Mouse (Mus musculus): ENCODE data around the gene Tbc1d24. TPM values are rescaled to one million over a fixed set of nuclear protein-coding genes. Genes with fewer than 3 reads are reported as not detected.

Gene Tbc1d24
- 10.7 TPM for polyA plus RNA-seq (2014; fragmentation: Illumina TruSeq; extraction: RNeasy Lipid Tissue Mini Kit (QIAGEN cat#74804); ENCODE audit: low read depth, low replicate concordance)

GRCm38 (mm10) chr17:24205284-24205888 is at the start of gene Tbc1d24:
Gene Tbc1d24, minus strand, starts transcription at chr17:24205562.

DNA sequence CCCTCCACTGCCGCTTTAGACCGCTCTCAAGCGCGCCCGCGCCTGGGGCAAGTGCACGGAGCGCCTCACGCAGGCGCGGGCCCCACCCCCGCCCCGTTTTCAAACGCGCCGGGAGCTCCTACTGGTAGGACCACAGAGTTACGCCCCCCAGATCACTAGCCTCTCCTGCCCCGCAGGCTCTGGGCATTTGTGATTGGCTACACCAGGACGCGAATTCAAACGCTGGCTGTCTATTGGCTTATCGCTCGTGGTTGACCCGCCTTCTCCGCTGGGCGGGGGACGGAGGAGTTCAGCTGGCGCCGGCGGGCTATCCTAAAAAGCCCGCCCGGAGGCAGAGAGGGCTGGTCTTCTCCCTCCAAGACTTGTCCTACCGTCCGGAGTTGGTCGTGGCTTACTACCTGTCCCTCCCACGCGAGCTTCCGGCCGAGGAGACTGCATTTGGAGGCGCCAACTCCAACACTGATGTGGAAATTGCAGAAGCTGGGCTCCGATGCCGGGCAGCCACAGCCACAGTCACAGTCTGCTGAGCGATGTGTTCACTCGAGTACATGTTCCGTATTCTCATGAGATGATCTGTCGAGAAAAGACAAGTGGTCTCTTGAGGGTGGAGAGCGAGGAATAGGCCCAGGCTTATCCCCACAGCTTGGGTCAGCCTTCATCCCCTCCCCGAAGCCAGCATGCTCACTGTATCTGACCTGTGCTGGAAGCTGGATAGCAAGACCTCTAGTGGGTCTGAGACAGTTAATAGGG is 46.1 kb upstream of the Tbc1d24 start, which contains the start of gene Ccnf:
Gene Ccnf, minus strand, starts transcription at position 165 of the 750 bp plus-strand sequence.

DNA sequence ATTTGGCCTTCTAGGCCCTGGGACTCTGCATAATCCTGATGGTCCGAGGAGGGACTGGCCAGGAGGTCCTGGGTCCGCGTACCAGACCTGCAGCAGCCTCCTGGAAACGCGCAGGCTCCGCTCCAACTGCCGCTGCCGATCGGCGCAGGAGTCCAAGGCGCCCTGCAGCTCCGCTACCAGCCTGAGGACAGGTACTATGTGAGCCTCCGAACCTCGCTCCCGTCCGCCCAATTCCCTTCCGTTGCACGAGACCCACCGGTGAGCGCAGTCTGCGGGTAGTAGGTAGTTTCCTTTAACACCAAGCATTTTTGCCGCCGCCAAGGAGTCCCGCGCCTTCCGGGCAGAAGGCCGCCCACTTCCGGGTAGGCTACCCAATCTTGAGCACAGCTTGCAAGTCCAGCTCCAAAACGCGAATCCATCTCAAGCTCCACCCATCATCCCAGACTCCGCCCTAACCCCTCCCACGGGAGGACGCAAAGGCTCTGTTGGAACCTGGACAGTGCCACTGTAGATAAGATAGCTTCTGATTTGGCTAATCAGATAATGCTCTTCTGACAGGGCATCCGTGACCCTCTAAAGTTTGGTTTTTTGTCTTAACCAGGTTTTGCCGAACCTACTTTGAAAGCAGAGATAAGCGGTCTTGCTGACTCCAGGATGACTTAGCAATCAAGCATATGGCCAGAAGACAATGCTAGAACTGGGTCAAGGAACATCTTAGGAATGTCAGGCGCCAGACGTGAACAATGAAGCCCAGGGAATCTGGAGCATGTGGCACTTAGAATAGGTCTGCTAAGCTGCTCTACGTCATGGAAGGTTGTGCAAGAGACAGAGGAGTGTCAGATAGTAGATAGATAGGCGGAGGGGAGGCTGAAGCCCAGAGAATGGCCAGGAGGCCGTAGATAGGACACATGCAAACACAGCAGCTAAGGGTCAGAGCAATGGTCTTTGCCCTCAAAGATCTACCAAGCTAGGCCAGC is 15.4 kb upstream of the Tbc1d24 start, which contains the start of gene Tedc2:
Gene Tedc2, minus strand, starts transcription at position 417 of the 977 bp plus-strand sequence.

DNA sequence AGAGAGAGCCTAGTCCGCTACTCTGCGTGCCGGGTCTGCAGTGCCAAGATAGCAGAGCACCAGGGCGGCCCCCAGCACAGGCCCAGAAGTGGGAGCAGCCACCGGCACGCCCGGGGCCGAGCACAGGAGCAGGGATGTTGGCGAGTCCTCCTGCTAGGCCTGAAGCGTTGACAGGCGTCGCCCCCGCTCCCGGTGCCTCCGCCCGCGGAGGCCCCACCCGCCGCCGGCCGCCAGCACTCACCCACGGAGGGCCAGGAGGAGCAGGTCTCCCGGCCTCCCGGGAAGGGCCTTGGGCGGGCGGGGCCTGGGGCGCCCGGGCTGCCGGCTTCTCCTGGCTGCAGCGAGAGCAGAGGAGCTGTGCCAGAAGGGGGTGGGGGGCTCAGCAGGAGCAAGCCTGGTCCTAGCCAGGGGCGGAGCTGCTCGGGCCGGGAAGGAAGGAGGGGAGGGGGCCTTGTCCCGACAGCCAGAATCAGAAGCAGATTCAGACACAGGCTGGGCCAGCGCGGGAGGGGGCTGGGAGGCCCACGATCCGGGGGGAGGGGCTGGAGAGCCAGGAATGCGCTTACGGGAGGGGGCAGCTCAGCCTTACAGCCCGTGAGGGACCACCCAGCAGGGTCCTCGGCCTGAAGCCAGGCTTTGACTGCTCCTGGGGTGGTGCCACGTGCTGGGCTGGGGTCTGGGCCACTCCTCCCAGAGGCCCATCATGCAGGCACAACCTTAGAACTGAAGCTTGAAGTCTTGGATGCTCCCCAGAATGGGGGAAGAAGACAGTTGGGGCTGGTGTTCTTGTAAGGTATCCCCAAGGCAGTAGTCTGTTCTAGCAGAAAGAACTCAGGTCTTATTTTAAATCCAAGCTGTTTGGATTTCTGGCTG is 3.9 kb upstream of the Tbc1d24 start, which contains the start of gene Ntn3:
Gene Ntn3, minus strand, starts transcription at position 489 of the 873 bp plus-strand sequence.

GRCm38 (mm10) chr17:24169317-24170065 is 35.9 kb downstream of the Tbc1d24 start, which contains the start of gene Atp6v0c:
Gene Atp6v0c, minus strand, starts transcription at chr17:24169702.

DNA sequence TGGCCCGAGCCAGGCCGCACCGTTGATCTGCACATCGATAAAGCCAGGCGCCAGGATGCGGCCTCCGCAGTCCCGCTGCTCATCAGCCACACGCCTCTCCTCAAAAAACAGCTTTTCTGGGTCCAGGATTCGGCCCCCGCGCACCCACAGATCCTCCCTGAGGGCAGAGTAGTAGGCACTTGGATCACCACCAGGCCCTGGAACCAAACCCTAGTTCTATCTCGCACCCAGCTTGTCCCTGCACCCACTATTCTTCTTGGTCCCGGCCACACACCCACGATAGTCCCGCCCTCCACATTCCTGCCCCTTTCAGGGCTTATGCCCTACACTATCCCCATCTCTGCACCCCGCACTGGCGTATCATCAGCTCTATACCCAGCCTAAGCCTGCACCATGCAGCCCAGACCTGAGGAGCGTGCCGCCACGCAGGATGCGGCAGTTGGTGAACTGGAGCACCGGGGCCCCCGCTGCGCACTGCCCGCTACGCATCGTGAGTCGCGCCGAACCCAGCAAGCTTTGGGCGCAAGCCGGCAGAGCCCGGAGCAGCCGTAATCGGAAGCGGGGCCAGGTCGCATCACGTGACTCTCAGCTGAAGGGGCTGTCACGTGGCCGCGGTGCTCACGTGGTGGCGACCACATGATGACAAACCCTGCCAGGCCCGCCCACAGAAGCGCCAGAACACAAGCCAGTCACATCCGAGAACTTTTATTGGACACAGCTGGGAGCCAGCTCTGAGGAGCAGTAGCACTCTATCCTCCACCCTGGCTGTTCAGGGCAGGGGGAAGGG is 42.0 kb downstream of the Tbc1d24 start, which contains the start of gene Amdhd2:
Gene Amdhd2, minus strand, starts transcription at position 591 of the 787 bp plus-strand sequence.

DNA sequence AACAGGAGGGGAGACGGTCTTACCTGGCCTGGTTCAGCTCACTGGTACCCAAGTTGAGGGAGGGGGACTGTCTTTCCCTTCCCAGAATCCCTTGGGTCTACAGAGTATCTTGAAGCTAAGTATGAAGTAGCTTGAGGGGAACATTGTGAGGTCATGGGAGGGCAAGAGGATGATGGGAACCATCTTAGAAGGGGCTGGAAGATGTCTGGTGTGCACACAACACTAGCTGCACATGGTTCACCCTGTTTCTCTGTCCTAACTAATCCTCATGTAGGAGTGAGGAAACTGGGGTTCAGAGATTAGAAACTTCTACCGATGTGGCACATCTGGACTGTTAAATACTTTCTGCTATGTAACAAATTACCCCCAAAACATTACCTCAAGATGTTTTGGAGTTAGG is 54.5 kb downstream of the Tbc1d24 start, which contains the start of gene Pdpk1:
Gene Pdpk1, minus strand, starts transcription at position 101 of the 400 bp plus-strand sequence.

Other genes starting within 250 kb of the Tbc1d24 start
- not detected for gene Prss30, start 225.0 kb downstream of the Tbc1d24 start, polyA plus RNA-seq (2014; fragmentation: Illumina TruSeq; extraction: RNeasy Lipid Tissue Mini Kit (QIAGEN cat#74804); ENCODE audit: low read depth, low replicate concordance)
- gene Prss22, start 207.5 kb downstream of the Tbc1d24 start, polyA plus RNA-seq (2014; fragmentation: Illumina TruSeq; extraction: RNeasy Lipid Tissue Mini Kit (QIAGEN cat#74804); ENCODE audit: low read depth, low replicate concordance) = not detected
- not detected for gene Prss27, start 167.4 kb downstream of the Tbc1d24 start, polyA plus RNA-seq (2014; fragmentation: Illumina TruSeq; extraction: RNeasy Lipid Tissue Mini Kit (QIAGEN cat#74804); ENCODE audit: low read depth, low replicate concordance)
- 9.1 TPM for gene Kctd5, start 132.1 kb downstream of the Tbc1d24 start, polyA plus RNA-seq (2014; fragmentation: Illumina TruSeq; extraction: RNeasy Lipid Tissue Mini Kit (QIAGEN cat#74804); ENCODE audit: low read depth, low replicate concordance)
- 21.0 TPM for gene Pdpk1, start 54.6 kb downstream of the Tbc1d24 start, polyA plus RNA-seq (2014; fragmentation: Illumina TruSeq; extraction: RNeasy Lipid Tissue Mini Kit (QIAGEN cat#74804); ENCODE audit: low read depth, low replicate concordance)
- gene Amdhd2, start 41.8 kb downstream of the Tbc1d24 start, polyA plus RNA-seq (2014; fragmentation: Illumina TruSeq; extraction: RNeasy Lipid Tissue Mini Kit (QIAGEN cat#74804); ENCODE audit: low read depth, low replicate concordance) = 14.9 TPM
- 283 TPM for gene Atp6v0c, start 35.9 kb downstream of the Tbc1d24 start, polyA plus RNA-seq (2014; fragmentation: Illumina TruSeq; extraction: RNeasy Lipid Tissue Mini Kit (QIAGEN cat#74804); ENCODE audit: low read depth, low replicate concordance)
- gene Ntn3, start 4.0 kb upstream of the Tbc1d24 start, polyA plus RNA-seq (2014; fragmentation: Illumina TruSeq; extraction: RNeasy Lipid Tissue Mini Kit (QIAGEN cat#74804); ENCODE audit: low read depth, low replicate concordance) = 1.2 TPM
- 2.4 TPM for gene Tedc2, start 15.3 kb upstream of the Tbc1d24 start, polyA plus RNA-seq (2014; fragmentation: Illumina TruSeq; extraction: RNeasy Lipid Tissue Mini Kit (QIAGEN cat#74804); ENCODE audit: low read depth, low replicate concordance)
- 0.45 TPM for gene Ccnf, start 45.9 kb upstream of the Tbc1d24 start, polyA plus RNA-seq (2014; fragmentation: Illumina TruSeq; extraction: RNeasy Lipid Tissue Mini Kit (QIAGEN cat#74804); ENCODE audit: low read depth, low replicate concordance)
- gene Abca17, start 145.5 kb upstream of the Tbc1d24 start, polyA plus RNA-seq (2014; fragmentation: Illumina TruSeq; extraction: RNeasy Lipid Tissue Mini Kit (QIAGEN cat#74804); ENCODE audit: low read depth, low replicate concordance) = not detected
- gene Abca3, start 146.4 kb upstream of the Tbc1d24 start, polyA plus RNA-seq (2014; fragmentation: Illumina TruSeq; extraction: RNeasy Lipid Tissue Mini Kit (QIAGEN cat#74804); ENCODE audit: low read depth, low replicate concordance) = 11.2 TPM
- gene Rnps1, start 209.0 kb upstream of the Tbc1d24 start, polyA plus RNA-seq (2014; fragmentation: Illumina TruSeq; extraction: RNeasy Lipid Tissue Mini Kit (QIAGEN cat#74804); ENCODE audit: low read depth, low replicate concordance) = 82.4 TPM
- 445 TPM for gene Eci1, start 221.1 kb upstream of the Tbc1d24 start, polyA plus RNA-seq (2014; fragmentation: Illumina TruSeq; extraction: RNeasy Lipid Tissue Mini Kit (QIAGEN cat#74804); ENCODE audit: low read depth, low replicate concordance)
- 3.4 TPM for gene Dnase1l2, start 237.5 kb upstream of the Tbc1d24 start, polyA plus RNA-seq (2014; fragmentation: Illumina TruSeq; extraction: RNeasy Lipid Tissue Mini Kit (QIAGEN cat#74804); ENCODE audit: low read depth, low replicate concordance)